Comparison of ENCODE assay signal across 19 mouse cellular contexts in the genomic region with DNA sequence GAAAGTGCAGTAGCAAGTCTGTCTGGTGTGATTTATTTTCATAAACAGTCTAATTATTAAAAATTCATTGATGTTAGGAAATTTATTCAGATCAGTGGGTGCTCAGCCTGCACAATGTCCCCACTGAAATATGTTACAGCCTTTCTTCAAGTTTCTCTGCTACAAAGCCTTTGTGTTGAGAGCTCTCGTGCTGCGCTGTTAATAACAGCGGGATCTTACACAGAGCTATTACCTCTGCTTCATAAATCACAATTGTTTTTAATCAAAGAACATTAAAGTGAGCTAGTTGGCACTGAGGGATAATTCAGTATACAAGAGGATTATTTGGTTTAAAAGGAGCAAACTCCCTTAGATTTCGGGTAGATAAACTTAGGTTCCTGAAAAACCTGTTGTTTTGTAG.
DNase-seq lines count a peak whose midpoint lies in the region; ATAC-seq and TF ChIP-seq lines count a peak whose summit lies in the region.
"Had no signal": no experiment of that assay in that cellular context is flagged by ENCODE, and none has a peak within 500 bp of the region (broad histone marks: within the 10 kb centered on the region; RNA-seq: fewer than 3 reads in every experiment).

No protein-coding gene starts in this region.

- no peak overlapping the region for H3K4me2 ChIP-seq in hindbrain, embryonic 13.5 days
- no peak overlapping the region for H3K4me2 ChIP-seq in hindbrain, embryonic 11.5 days (replicated peaks; ENCODE audit: low read depth, low read length)
- no peak overlapping the region for H3K4me2 ChIP-seq in midbrain, embryonic 15.5 days
- H3K4me2 ChIP-seq in midbrain, embryonic 16.5 days (ENCODE audit: low read length) = no peak overlapping the region
- H3K4me2 ChIP-seq in neural tube, embryonic 12.5 days (replicated peaks) = no peak overlapping the region
- H3K4me2 ChIP-seq: embryonic facial prominence, embryonic 13.5 days; forebrain, embryonic 12.5 days; heart, embryonic 13.5 days had no signal

- no peak overlapping the region for H3K27ac ChIP-seq in hindbrain, embryonic 13.5 days
- no peak overlapping the region for H3K27ac ChIP-seq in hindbrain, embryonic 11.5 days (ENCODE audit: low read depth, low read length)
- no peak overlapping the region for H3K27ac ChIP-seq in midbrain, embryonic 15.5 days
- no peak overlapping the region for H3K27ac ChIP-seq in midbrain, embryonic 16.5 days (ENCODE audit: low read length)
- no peak overlapping the region for H3K27ac ChIP-seq in neural tube, embryonic 12.5 days
- H3K27ac ChIP-seq in embryonic facial prominence, embryonic 10.5 days (replicated peaks) = no peak overlapping the region
- H3K27ac ChIP-seq: embryonic facial prominence, embryonic 13.5 days; forebrain, embryonic 12.5 days; gastrocnemius, adult 2 months; heart, embryonic 13.5 days had no signal

- peak; percentile 21; the same call in 1 of the 2 replicates for ATAC-seq in hindbrain, embryonic 13.5 days (ENCODE audit: low FRiP score)
- ATAC-seq in hindbrain, embryonic 11.5 days (ENCODE audit: low FRiP score) = no peak
- ATAC-seq in midbrain, embryonic 15.5 days (replicated peaks) = peak; percentile 50; the same call in 1 of the 2 replicates
- ATAC-seq in midbrain, embryonic 16.5 days = no peak
- peak; percentile 66 for ATAC-seq in neural tube, embryonic 12.5 days (ENCODE audit: low FRiP score, low read depth)

- no peak for TF ChIP-seq CTCF in brain, embryonic 14.5 days (IDR thresholded peaks at IDR 0.05; ENCODE audit: borderline replicate concordance, extremely low read depth, insufficient read depth, insufficient read length)

- no peak for DNase-seq in hindbrain, embryonic 11.5 days (ENCODE audit: low spot score)
- peak; percentile 41 for DNase-seq in brain, embryonic 14.5 days (ENCODE audit: low read depth)
- DNase-seq in embryonic facial prominence, embryonic 10.5 days (ENCODE audit: low spot score) = no peak
- no peak for DNase-seq in spleen, adult 18-20 months
- DNase-seq: adrenal gland, postnatal 10 days; cerebellum, adult 11-12 months; cerebellum, adult 9-10 months; cerebellum, postnatal 25 days; gastrocnemius, adult 2 months; gastrocnemius, postnatal 36 days; heart, adult 11 months; heart, postnatal 36 days had no signal

- H3K27me3 ChIP-seq in hindbrain, embryonic 13.5 days = no peaks in the 10 kb centered on the region
- no peaks in the 10 kb centered on the region for H3K27me3 ChIP-seq in hindbrain, embryonic 11.5 days (ENCODE audit: control insufficient read depth, insufficient read depth, low read length)
- H3K27me3 ChIP-seq in midbrain, embryonic 15.5 days (replicated peaks) = no peaks in the 10 kb centered on the region
- no peaks in the 10 kb centered on the region for H3K27me3 ChIP-seq in midbrain, embryonic 16.5 days (ENCODE audit: control insufficient read depth, insufficient read depth, low read depth, low read length)
- no peaks in the 10 kb centered on the region for H3K27me3 ChIP-seq in neural tube, embryonic 12.5 days (replicated peaks)
- no peaks in the 10 kb centered on the region for H3K27me3 ChIP-seq in embryonic facial prominence, embryonic 10.5 days (replicated peaks; ENCODE audit: low read depth, poor library complexity, severe bottlenecking)
- H3K27me3 ChIP-seq: embryonic facial prominence, embryonic 13.5 days; forebrain, embryonic 12.5 days; heart, embryonic 13.5 days had no signal

- 65% methylated on average over 4 of the region's 4 CpGs for WGBS in hindbrain, embryonic 13.5 days
- WGBS in hindbrain, embryonic 11.5 days = 85% methylated on average over 4 of the region's 4 CpGs
- 52% methylated on average over 4 of the region's 4 CpGs for WGBS in midbrain, embryonic 15.5 days
- 49% methylated on average over 4 of the region's 4 CpGs for WGBS in midbrain, embryonic 16.5 days
- 39% methylated on average over 4 of the region's 4 CpGs for WGBS in neural tube, embryonic 12.5 days
- WGBS in embryonic facial prominence, embryonic 10.5 days = 88% methylated on average over 4 of the region's 4 CpGs

- H3K9me3 ChIP-seq in hindbrain, embryonic 13.5 days = no peaks in the 10 kb centered on the region
- H3K9me3 ChIP-seq in hindbrain, embryonic 11.5 days (ENCODE audit: control insufficient read depth, low read length) = no peaks in the 10 kb centered on the region
- no peaks in the 10 kb centered on the region for H3K9me3 ChIP-seq in midbrain, embryonic 15.5 days
- no peaks in the 10 kb centered on the region for H3K9me3 ChIP-seq in midbrain, embryonic 16.5 days (replicated peaks; ENCODE audit: control insufficient read depth, low read length, poor library complexity, severe bottlenecking)
- no peaks in the 10 kb centered on the region for H3K9me3 ChIP-seq in neural tube, embryonic 12.5 days
- no peaks in the 10 kb centered on the region for H3K9me3 ChIP-seq in embryonic facial prominence, embryonic 10.5 days
- H3K9me3 ChIP-seq: embryonic facial prominence, embryonic 13.5 days; forebrain, embryonic 12.5 days; heart, embryonic 13.5 days had no signal

- TF ChIP-seq POLR2A in brain, embryonic 14.5 days (IDR thresholded peaks at IDR 0.05; ENCODE audit: borderline replicate concordance, extremely low read depth, insufficient read depth, insufficient read length, poor library complexity, severe bottlenecking) = no peak

- no peak overlapping the region for H3K4me3 ChIP-seq in hindbrain, embryonic 13.5 days
- H3K4me3 ChIP-seq in hindbrain, embryonic 11.5 days (ENCODE audit: low read depth, low read length) = no peak overlapping the region
- no peak overlapping the region for H3K4me3 ChIP-seq in midbrain, embryonic 15.5 days
- no peak overlapping the region for H3K4me3 ChIP-seq in midbrain, embryonic 16.5 days (ENCODE audit: low read depth, low read length)
- no peak overlapping the region for H3K4me3 ChIP-seq in neural tube, embryonic 12.5 days
- H3K4me3 ChIP-seq in embryonic facial prominence, embryonic 10.5 days = no peak overlapping the region
- H3K4me3 ChIP-seq: embryonic facial prominence, embryonic 13.5 days; forebrain, embryonic 12.5 days; gastrocnemius, adult 2 months; heart, embryonic 13.5 days had no signal

- H3K4me1 ChIP-seq in hindbrain, embryonic 13.5 days (replicated peaks) = no peaks in the 10 kb centered on the region
- no peaks in the 10 kb centered on the region for H3K4me1 ChIP-seq in hindbrain, embryonic 11.5 days (replicated peaks; ENCODE audit: control insufficient read depth, insufficient read depth, low read length)
- no peaks in the 10 kb centered on the region for H3K4me1 ChIP-seq in midbrain, embryonic 15.5 days
- H3K4me1 ChIP-seq in midbrain, embryonic 16.5 days (ENCODE audit: control insufficient read depth, insufficient read depth, low read length) = no peaks in the 10 kb centered on the region
- no peaks in the 10 kb centered on the region for H3K4me1 ChIP-seq in neural tube, embryonic 12.5 days
- H3K4me1 ChIP-seq in embryonic facial prominence, embryonic 10.5 days = no peaks in the 10 kb centered on the region
- H3K4me1 ChIP-seq: embryonic facial prominence, embryonic 13.5 days; forebrain, embryonic 12.5 days; heart, embryonic 13.5 days had no signal

- H3K9ac ChIP-seq in hindbrain, embryonic 13.5 days = no peak overlapping the region
- H3K9ac ChIP-seq in hindbrain, embryonic 11.5 days (ENCODE audit: low read depth, low read length) = no peak overlapping the region
- H3K9ac ChIP-seq in midbrain, embryonic 15.5 days = no peak overlapping the region
- H3K9ac ChIP-seq in midbrain, embryonic 16.5 days (ENCODE audit: low read depth, low read length) = no peak overlapping the region
- H3K9ac ChIP-seq in neural tube, embryonic 12.5 days = no peak overlapping the region
- H3K9ac ChIP-seq: embryonic facial prominence, embryonic 13.5 days; forebrain, embryonic 12.5 days; heart, embryonic 13.5 days had no signal

- H3K36me3 ChIP-seq in hindbrain, embryonic 13.5 days = no peaks in the 10 kb centered on the region
- no peaks in the 10 kb centered on the region for H3K36me3 ChIP-seq in hindbrain, embryonic 11.5 days (ENCODE audit: control insufficient read depth, insufficient read depth, low read length)
- no peaks in the 10 kb centered on the region for H3K36me3 ChIP-seq in midbrain, embryonic 15.5 days (replicated peaks)
- H3K36me3 ChIP-seq in midbrain, embryonic 16.5 days (ENCODE audit: control insufficient read depth, insufficient read depth, low read length) = no peaks in the 10 kb centered on the region
- H3K36me3 ChIP-seq in neural tube, embryonic 12.5 days = no peaks in the 10 kb centered on the region
- H3K36me3 ChIP-seq in embryonic facial prominence, embryonic 10.5 days (replicated peaks) = no peaks in the 10 kb centered on the region
- H3K36me3 ChIP-seq: embryonic facial prominence, embryonic 13.5 days; forebrain, embryonic 12.5 days; heart, embryonic 13.5 days had no signal

Comparison
In these comparisons a context has a peak if more than half of its experiments do, and no peak if none do; other contexts are left out.
1. ATAC-seq: peak in hindbrain, embryonic 13.5 days (single experiment), midbrain, embryonic 15.5 days (single experiment) and neural tube, embryonic 12.5 days (single experiment); none in hindbrain, embryonic 11.5 days (single experiment) and midbrain, embryonic 16.5 days (single experiment).